ENCODE assay signal across 17 mouse cellular contexts in the genomic region with DNA sequence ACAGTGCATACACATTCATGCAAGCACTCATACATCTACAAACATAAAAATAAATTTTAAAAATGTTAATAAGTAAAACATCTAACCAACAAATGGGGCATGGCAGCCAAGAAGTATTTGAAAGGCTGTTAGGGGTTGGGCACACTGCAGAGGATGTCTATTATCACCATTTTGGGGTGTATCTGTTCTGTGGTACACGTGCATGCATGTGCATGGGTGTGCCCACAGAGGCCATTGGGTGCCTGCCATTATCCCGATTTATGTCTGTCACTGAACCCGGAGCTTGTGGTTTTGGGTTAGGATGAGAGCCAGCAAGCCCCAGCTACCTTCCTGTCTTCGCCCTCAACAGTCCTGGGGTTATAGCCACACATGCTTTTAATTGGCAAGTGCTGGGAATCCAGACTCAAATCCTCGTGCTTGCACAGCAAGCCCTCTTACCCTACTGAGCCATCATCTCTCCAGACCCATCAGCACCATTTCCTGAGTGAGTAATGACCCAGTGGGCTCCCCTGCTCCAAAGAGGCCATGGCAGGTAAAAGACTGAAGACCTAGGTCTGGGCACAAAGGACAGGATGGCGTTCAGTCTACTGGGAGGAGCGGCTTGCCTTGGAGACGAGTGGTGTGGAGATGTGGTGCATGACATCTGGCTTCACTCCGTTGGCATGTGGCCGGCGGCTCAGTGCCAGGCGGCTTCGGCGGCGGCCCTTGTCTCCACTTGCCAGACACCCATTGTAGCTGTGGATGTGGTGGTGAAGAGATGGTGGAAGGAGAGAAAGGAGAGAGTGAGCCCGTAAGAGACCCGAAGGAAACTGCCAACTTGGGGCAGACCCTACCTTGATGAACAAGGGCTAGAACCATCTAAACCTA. TPM values are rescaled to one million over a fixed set of nuclear protein-coding genes. Genes with fewer than 3 reads are reported as not detected.
DNase-seq lines count a peak whose midpoint lies in the region; ATAC-seq lines count a peak whose summit lies in the region.
"Had no signal": no experiment of that assay in that cellular context is flagged by ENCODE, and none has a peak within 500 bp of the region (broad histone marks: within the 10 kb centered on the region; RNA-seq: fewer than 3 reads in every experiment).

No protein-coding gene starts in this region.

- DNase-seq in gastrocnemius, postnatal 10 days: peak; percentile 54
- no peak for DNase-seq in gastrocnemius, postnatal 4 days (ENCODE audit: low spot score in 2 of 2)
- DNase-seq in 3T3-L1 (ENCODE audit: low read depth, low spot score) (peak; percentile 77), NIH3T3 (ENCODE audit: low read depth) (peak; percentile 74)
- DNase-seq in thymus, adult 18-20 months: no peak
- DNase-seq in urinary bladder, postnatal 10 days (ENCODE audit: low spot score): no peak
- DNase-seq: adrenal gland, postnatal 10 days; heart, adult 2 months; kidney, adult 9 months; lung, embryonic 14.5 days had no signal

- no peak overlapping the region for H3K9ac ChIP-seq in forebrain, embryonic 15.5 days (replicated peaks)
- H3K9ac ChIP-seq: forebrain, embryonic 13.5 days; liver, embryonic 12.5 days; lung, embryonic 14.5 days; midbrain, embryonic 15.5 days; stomach, embryonic 15.5 days had no signal

- no peak overlapping the region for H3K4me3 ChIP-seq in forebrain, embryonic 15.5 days
- H3K4me3 ChIP-seq: forebrain, embryonic 13.5 days; heart, adult 2 months; liver, embryonic 12.5 days; midbrain, embryonic 15.5 days; stomach, embryonic 15.5 days had no signal

- H3K27ac ChIP-seq in forebrain, embryonic 15.5 days (replicated peaks): no peak overlapping the region
- H3K27ac ChIP-seq: forebrain, embryonic 13.5 days; heart, adult 2 months; liver, embryonic 12.5 days; midbrain, embryonic 15.5 days; stomach, embryonic 15.5 days had no signal

- H3K27me3 ChIP-seq in forebrain, embryonic 15.5 days: peaks cover 5% of the 10 kb centered on the region; the same call in 1 of the 2 replicates

- no peaks in the 10 kb centered on the region; the same call in 1 of the 2 replicates for H3K4me1 ChIP-seq in forebrain, embryonic 15.5 days

- ATAC-seq in common myeloid progenitor, adult 5-6 weeks (replicated peaks; ENCODE audit: low read depth, poor library complexity, severe bottlenecking): 0 out of 2 replicates have a peak, but pooled peaks have one; percentile 15
- ATAC-seq in forebrain, embryonic 15.5 days (replicated peaks): no peak
- ATAC-seq: forebrain, embryonic 13.5 days; liver, embryonic 12.5 days; midbrain, embryonic 15.5 days had no signal

- H3K4me2 ChIP-seq in forebrain, embryonic 15.5 days (replicated peaks): no peak overlapping the region
- H3K4me2 ChIP-seq: forebrain, embryonic 13.5 days; liver, embryonic 12.5 days; lung, embryonic 14.5 days; midbrain, embryonic 15.5 days; stomach, embryonic 15.5 days had no signal

- WGBS in forebrain, embryonic 15.5 days: 88% methylated on average over 17 of the region's 17 CpGs

- H3K36me3 ChIP-seq in forebrain, embryonic 15.5 days: peaks cover 5% of the 10 kb centered on the region; the same call in 1 of the 2 replicates
- H3K36me3 ChIP-seq: liver, embryonic 12.5 days; stomach, embryonic 15.5 days had no signal

- H3K9me3 ChIP-seq in forebrain, embryonic 15.5 days: no peaks in the 10 kb centered on the region
- H3K9me3 ChIP-seq: forebrain, embryonic 13.5 days; liver, embryonic 12.5 days; midbrain, embryonic 15.5 days; stomach, embryonic 15.5 days had no signal

RNA-seq across cellular contexts. Expression of gene Peli3, which starts 5.2 kb away (rescaled TPM):
- 1 to 10 TPM in 1 of 2 experiments, under 1 TPM in 1; 0.68 to 1.4 TPM for total RNA-seq in gastrocnemius, postnatal 10 days (2021)
- 1 to 10 TPM; 1.7 to 2.2 TPM for total RNA-seq in gastrocnemius, postnatal 4 days (2021)
- 0.14 TPM in 1 of 2 replicates, not detected in the other for total RNA-seq in common myeloid progenitor, adult 5-6 weeks (2017)
- polyA plus RNA-seq in forebrain, embryonic 15.5 days (2015; fragmentation: Nextera tagmentation; extraction: Ambion mirVana): 11.1 and 11.6 TPM in 2 replicates

RNA-seq across cellular contexts. Expression of gene Dpp3, which starts 9.6 kb away (rescaled TPM):
- 10 to 100 TPM; 32.1 to 33.8 TPM for total RNA-seq in gastrocnemius, postnatal 10 days (2021)
- 10 to 100 TPM; 53.2 to 58.1 TPM for total RNA-seq in gastrocnemius, postnatal 4 days (2021)
- 34.8 and 40.8 TPM in 2 replicates for total RNA-seq in common myeloid progenitor, adult 5-6 weeks (2017)
- polyA plus RNA-seq in forebrain, embryonic 15.5 days (2015; fragmentation: Nextera tagmentation; extraction: Ambion mirVana): 101 and 103 TPM in 2 replicates

RNA-seq across cellular contexts. Expression of gene Mrpl11, which starts 24.3 kb away (rescaled TPM):
- total RNA-seq in gastrocnemius, postnatal 10 days (2021): 10 to 100 TPM; 48.6 to 56.1 TPM
- 10 to 100 TPM; 54.4 to 60.4 TPM for total RNA-seq in gastrocnemius, postnatal 4 days (2021)
- total RNA-seq in common myeloid progenitor, adult 5-6 weeks (2017): 56.0 and 82.6 TPM in 2 replicates
- 118 and 119 TPM in 2 replicates for polyA plus RNA-seq in forebrain, embryonic 15.5 days (2015; fragmentation: Nextera tagmentation; extraction: Ambion mirVana)

RNA-seq across cellular contexts. Expression of gene Bbs1, which starts 31.2 kb away (rescaled TPM):
- 1 to 10 TPM; 1.9 to 2.9 TPM for total RNA-seq in gastrocnemius, postnatal 10 days (2021)
- 1 to 10 TPM; 3.3 to 4.2 TPM for total RNA-seq in gastrocnemius, postnatal 4 days (2021)
- 3.8 and 4.8 TPM in 2 replicates for total RNA-seq in common myeloid progenitor, adult 5-6 weeks (2017)
- polyA plus RNA-seq in forebrain, embryonic 15.5 days (2015; fragmentation: Nextera tagmentation; extraction: Ambion mirVana): 9.7 and 10.6 TPM in 2 replicates

RNA-seq across cellular contexts. Expression of gene Npas4, which starts 52.4 kb away (rescaled TPM):
- total RNA-seq in gastrocnemius, postnatal 10 days (2021): under 1 TPM in 1 of 2 experiments, not detected in 1; 0.12 TPM
- total RNA-seq in gastrocnemius, postnatal 4 days (2021): under 1 TPM; 0.10 to 0.20 TPM
- total RNA-seq in common myeloid progenitor, adult 5-6 weeks (2017): not detected in 2 replicates
- 0.14 and 0.23 TPM in 2 replicates for polyA plus RNA-seq in forebrain, embryonic 15.5 days (2015; fragmentation: Nextera tagmentation; extraction: Ambion mirVana)
- total RNA-seq: gastrocnemius, adult 18-20 months; heart, adult 2 months had no signal
- polyA plus RNA-seq: liver, embryonic 12.5 days; lung, embryonic 14.5 days had no signal

Comparison
In these comparisons a context has a peak if more than half of its experiments do, and no peak if none do; other contexts are left out.
1. DNase-seq: peak in gastrocnemius, postnatal 10 days (single experiment), 3T3-L1 (single experiment) and NIH3T3 (single experiment); none in gastrocnemius, postnatal 4 days (0 of 2), thymus, adult 18-20 months (0 of 2) and urinary bladder, postnatal 10 days (single experiment).